Mouse (Mus musculus) midbrain, embryonic 14.5 days (tissue): ENCODE measurements around the gene Qtrt2. TPM values are rescaled to one million over a fixed set of nuclear protein-coding genes. Genes with fewer than 3 reads are reported as not detected.

Experiments
- ATAC-seq: fragments of 200-750 bp; cut with Nextera tagmentation; 2 replicates; pipeline ENCODE4 v1.8.0; 2017; ENCODE audit warnings: moderate number of reproducible peaks, moderate library complexity; ENCODE audit not compliant: low FRiP score, low TSS enrichment
- DNase-seq: peaks from one replicate; pipeline ENCODE4 v3.0.0-alpha.2; 2015
- H3K27ac ChIP-seq: fragments of 300-500 bp; sonication (generic); replicated peaks from 2 replicates; pipeline ENCODE4 v1.5.1; 2014; ENCODE audit warnings: mild to moderate bottlenecking, low read depth, low read length, moderate library complexity
- H3K27me3 ChIP-seq: fragments of 300-500 bp; sonication (generic); 2 replicates; pipeline ENCODE4 v1.6.1; 2014; ENCODE audit warnings: low read length, control low read depth, mixed read lengths; ENCODE audit not compliant: control insufficient read depth, insufficient read depth
- H3K36me3 ChIP-seq: fragments of 300-500 bp; sonication (generic); 2 replicates; pipeline ENCODE4 v1.6.1; 2014; ENCODE audit warnings: low read length, control low read depth; ENCODE audit not compliant: control insufficient read depth, insufficient read depth
- H3K4me1 ChIP-seq: fragments of 300-500 bp; sonication (generic); 2 replicates; pipeline ENCODE4 v1.6.1; 2014; ENCODE audit warnings: mild to moderate bottlenecking, antibody characterized with exemption, low read length, control low read depth; ENCODE audit not compliant: control insufficient read depth, insufficient read depth
- H3K4me2 ChIP-seq: fragments of 300-500 bp; sonication (generic); 2 replicates; pipeline ENCODE4 v1.6.1; 2014; ENCODE audit warnings: mild to moderate bottlenecking, low read length, moderate library complexity
- H3K4me3 ChIP-seq: fragments of 300-500 bp; sonication (generic); replicated peaks from 2 replicates; pipeline ENCODE4 v1.5.1; 2014; ENCODE audit warnings: low read depth, low read length
- H3K9ac ChIP-seq: fragments of 300-500 bp; sonication (generic); replicated peaks from 2 replicates; pipeline ENCODE4 v1.6.1; 2014; ENCODE audit warnings: mild to moderate bottlenecking, low read length, moderate library complexity
- H3K9me3 ChIP-seq: fragments of 300-500 bp; sonication (generic); 2 replicates; pipeline ENCODE4 v1.6.1; 2016; ENCODE audit warnings: low read length, control low read depth, mixed read lengths; ENCODE audit not compliant: control insufficient read depth
- WGBS: fragments of 180-500 bp; shearing (Covaris S2); extraction: QIAGEN DNeasy Blood & Tissue Kit; methylation state at CpG from one replicate; pipeline ENCODE4 v1.1.7; 2014; 5-methylcytosine and 5-hydroxymethylcytosine counted together
- polyA plus RNA-seq: library from polyadenylated mRNA; unstranded; fragments of >200 nt; fragmentation: Nextera tagmentation; extraction: Ambion mirVana; gene quantifications from 2 replicates; pipeline ENCODE4 v1.2.1, GENCODE M21; 2014

The Qtrt2 gene
- 19.5 and 28.9 TPM in 2 replicates for polyA plus RNA-seq

- H3K4me2 ChIP-seq, result no peak within 1 kb of the TSS
- H3K9me3 ChIP-seq, result no peaks in the 10 kb centered on the region
- no peak for DNase-seq
- H3K27me3 ChIP-seq, result no peaks in the 10 kb centered on the region
- H3K36me3 ChIP-seq, result no peaks in the 10 kb centered on the region
- no peak within 1 kb of the TSS for H3K27ac ChIP-seq
- no peak for ATAC-seq
- H3K4me1 ChIP-seq, result 0 out of 2 replicates have a peak, but pooled peaks cover 4% of the 10 kb centered on the region
- 43% methylated on average over 6 of the region's 6 CpGs for WGBS
- H3K9ac ChIP-seq, result no peak within 1 kb of the TSS
- no peak within 1 kb of the TSS for H3K4me3 ChIP-seq
Measured at GRCm38 (mm10) chr16:43926341-43926859, at the start of gene Qtrt2. Gene Qtrt2, minus strand, starts transcription at chr16:43926809.

GRCm38 (mm10) chr16:43973606-43974220 lies 47.1 kb upstream of the Qtrt2 start:
- no peak for DNase-seq

GRCm38 (mm10) chr16:43973147-43973546 lies 46.5 kb upstream of the Qtrt2 start:
- Histone ChIP-seq H3K36me3 (no peaks in the 10 kb centered on the region), H3K27me3 (no peaks in the 10 kb centered on the region), H3K4me1 (no peaks in the 10 kb centered on the region), H3K9ac (no peak overlapping the region), H3K4me2 (no peak overlapping the region), H3K9me3 (no peaks in the 10 kb centered on the region), H3K27ac (no peak overlapping the region), H3K4me3 (no peak overlapping the region)
- WGBS, result 93% methylated on average over 11 of the region's 11 CpGs
- ATAC-seq, result no peak
- DNase-seq, result no peak

More at GRCm38 (mm10) chr16:43973606-43974220, 47.1 kb upstream of the Qtrt2 start:
- H3K9ac ChIP-seq, result no peak overlapping the region
- H3K9me3 ChIP-seq, result no peaks in the 10 kb centered on the region
- no peak overlapping the region for H3K4me2 ChIP-seq
- H3K27me3 ChIP-seq, result no peaks in the 10 kb centered on the region
- no peaks in the 10 kb centered on the region for H3K4me1 ChIP-seq
- no peaks in the 10 kb centered on the region for H3K36me3 ChIP-seq
- 76% methylated on average over 22 of the region's 22 CpGs for WGBS
- H3K27ac ChIP-seq, result no peak overlapping the region
- H3K4me3 ChIP-seq, result no peak overlapping the region
- ATAC-seq, result no peak

GRCm38 (mm10) chr16:43972391-43972790 lies 45.8 kb upstream of the Qtrt2 start:
- 83% methylated on average over 2 of the region's 2 CpGs for WGBS
- Histone ChIP-seq H3K4me1 (no peaks in the 10 kb centered on the region), H3K9ac (no peak overlapping the region), H3K4me3 (no peak overlapping the region), H3K36me3 (no peaks in the 10 kb centered on the region), H3K4me2 (no peak overlapping the region), H3K9me3 (no peaks in the 10 kb centered on the region), H3K27me3 (no peaks in the 10 kb centered on the region), H3K27ac (no peak overlapping the region)
- no peak for ATAC-seq
- DNase-seq, result no peak

- WGBS, result 94% methylated on average over 9 of the region's 9 CpGs
- H3K9ac ChIP-seq, result no peak overlapping the region
- no peaks in the 10 kb centered on the region for H3K36me3 ChIP-seq
- H3K4me3 ChIP-seq, result no peak overlapping the region
- H3K4me1 ChIP-seq, result no peaks in the 10 kb centered on the region
- H3K27ac ChIP-seq, result no peak overlapping the region
- H3K4me2 ChIP-seq, result no peak overlapping the region
- ATAC-seq, result no peak
- no peak for DNase-seq
- H3K27me3 ChIP-seq, result no peaks in the 10 kb centered on the region
- H3K9me3 ChIP-seq, result no peaks in the 10 kb centered on the region
Measured at GRCm38 (mm10) chr16:43971741-43972140, 45.1 kb upstream of the Qtrt2 start.

GRCm38 (mm10) chr16:43971189-43971588 lies 44.6 kb upstream of the Qtrt2 start:
- ATAC-seq (no peak), DNase-seq (no peak)
- Histone ChIP-seq H3K36me3 (no peaks in the 10 kb centered on the region), H3K9ac (no peak overlapping the region), H3K4me1 (no peaks in the 10 kb centered on the region), H3K27me3 (no peaks in the 10 kb centered on the region), H3K4me3 (no peak overlapping the region), H3K27ac (no peak overlapping the region), H3K4me2 (no peak overlapping the region), H3K9me3 (no peaks in the 10 kb centered on the region)
- 94% methylated on average over 11 of the region's 11 CpGs for WGBS

GRCm38 (mm10) chr16:43970426-43970825 lies 43.8 kb upstream of the Qtrt2 start:
- WGBS, result 93% methylated on average over 3 of the region's 3 CpGs
- no peak for DNase-seq
- Histone ChIP-seq H3K9ac (no peak overlapping the region), H3K4me2 (no peak overlapping the region), H3K4me3 (no peak overlapping the region), H3K27ac (no peak overlapping the region), H3K9me3 (no peaks in the 10 kb centered on the region), H3K4me1 (no peaks in the 10 kb centered on the region), H3K27me3 (no peaks in the 10 kb centered on the region), H3K36me3 (no peaks in the 10 kb centered on the region)
- ATAC-seq, result no peak

GRCm38 (mm10) chr16:43965781-43966389 lies 39.3 kb upstream of the Qtrt2 start:
- Histone ChIP-seq H3K9ac (no peak overlapping the region), H3K4me3 (no peak overlapping the region), H3K27ac (0 out of 2 replicates have a peak overlapping the region, but pooled peaks have one; percentile 28), H3K4me2 (no peak overlapping the region), H3K4me1 (no peaks in the 10 kb centered on the region), H3K9me3 (no peaks in the 10 kb centered on the region), H3K27me3 (no peaks in the 10 kb centered on the region), H3K36me3 (no peaks in the 10 kb centered on the region)
- DNase-seq, result peak; percentile 37
- no peak for ATAC-seq
- 78% methylated on average over 13 of the region's 13 CpGs for WGBS

GRCm38 (mm10) chr16:43963780-43964179 lies 37.2 kb upstream of the Qtrt2 start:
- H3K4me2 ChIP-seq, result no peak overlapping the region
- H3K27ac ChIP-seq, result no peak overlapping the region
- 75% methylated on average over 3 of the region's 3 CpGs for WGBS
- ATAC-seq (no peak), DNase-seq (no peak)
- H3K4me1 ChIP-seq, result no peaks in the 10 kb centered on the region
- no peaks in the 10 kb centered on the region for H3K36me3 ChIP-seq
- no peaks in the 10 kb centered on the region for H3K9me3 ChIP-seq
- no peaks in the 10 kb centered on the region for H3K27me3 ChIP-seq
- H3K4me3 ChIP-seq, result no peak overlapping the region
- no peak overlapping the region for H3K9ac ChIP-seq
